Mouse (Mus musculus): Measurements from ENCODE around the gene BC053393. TPM values are rescaled to one million over a fixed set of nuclear protein-coding genes. Genes with fewer than 3 reads are reported as not detected.
"Not testable (repeated sequence)": the region's sequence is repeated elsewhere in the genome, so short reads cannot be mapped to it uniquely, and the experiment has no call there.

The BC053393 gene
- polyA plus RNA-seq, 1 experiment from 2014 or later, result not detected

DNA sequence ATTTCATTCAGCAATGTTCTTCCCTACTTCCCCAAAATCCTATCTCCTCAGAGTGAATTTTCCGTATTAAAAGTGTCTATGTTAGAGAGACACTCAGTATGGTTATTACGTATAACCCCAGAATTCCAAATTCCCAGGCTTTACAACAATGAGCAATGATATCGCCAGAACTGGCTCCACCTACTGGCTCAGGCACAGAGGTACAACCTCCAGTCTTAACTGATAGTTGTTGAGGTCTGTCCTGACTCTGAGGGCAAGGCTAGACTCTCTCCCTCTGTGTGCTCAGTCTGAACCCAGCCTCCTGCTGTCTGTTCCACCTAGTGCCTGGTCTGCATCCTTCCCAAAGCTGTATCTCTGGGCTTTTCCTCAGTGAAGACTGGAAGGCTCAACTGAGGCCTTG is 60.3 kb downstream of the BC053393 start:
- H3K4me1 ChIP-seq (replicated peaks; ENCODE audit: control insufficient read depth, insufficient read depth, low read length), result no peaks in the 10 kb centered on the region
- H3K4me2 ChIP-seq (replicated peaks), result no peak overlapping the region
- H3K27ac ChIP-seq, result no peak overlapping the region
- ATAC-seq (ENCODE audit: low FRiP score), result peak; percentile 57; the same call in 1 of the 2 replicates
- no peaks in the 10 kb centered on the region for H3K27me3 ChIP-seq (ENCODE audit: control insufficient read depth, insufficient read depth, low read length)
- peak; percentile 64 for DNase-seq (ENCODE audit: low spot score)
- H3K4me3 ChIP-seq (replicated peaks; ENCODE audit: low read length), result no peak overlapping the region
- no peaks in the 10 kb centered on the region for H3K36me3 ChIP-seq (replicated peaks; ENCODE audit: control insufficient read depth, insufficient read depth)
- H3K9me3 ChIP-seq (ENCODE audit: control insufficient read depth, low read length), result no peaks in the 10 kb centered on the region
- no peak overlapping the region for H3K9ac ChIP-seq
- WGBS, result 34% methylated on average over 3 of the region's 3 CpGs

DNA sequence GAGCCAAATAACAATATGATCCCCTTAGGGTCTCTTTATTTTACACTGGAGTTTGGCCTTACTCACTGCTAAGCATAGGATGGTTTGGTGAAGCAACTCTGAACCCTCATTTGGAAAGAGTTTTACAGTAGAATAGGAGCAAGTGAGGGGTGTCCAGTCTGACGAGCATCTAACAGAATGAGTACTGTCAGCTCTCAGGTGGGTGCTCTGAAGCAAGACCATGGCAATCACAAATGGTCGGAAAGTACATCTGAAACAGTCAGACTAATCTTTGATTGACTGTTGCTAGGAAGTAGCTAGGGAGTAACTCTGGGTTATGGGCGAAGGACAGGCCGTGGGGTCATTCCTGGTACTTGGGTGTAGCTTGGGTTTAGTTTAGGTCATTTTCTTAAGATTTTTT is 64.2 kb downstream of the BC053393 start:
- H3K27me3 ChIP-seq (ENCODE audit: control insufficient read depth, insufficient read depth, low read length); H3K9ac ChIP-seq; H3K36me3 ChIP-seq (replicated peaks; ENCODE audit: control insufficient read depth, insufficient read depth); H3K4me2 ChIP-seq (replicated peaks); H3K9me3 ChIP-seq (ENCODE audit: control insufficient read depth, low read length); ATAC-seq (ENCODE audit: low FRiP score); DNase-seq (ENCODE audit: low spot score); H3K4me1 ChIP-seq (replicated peaks; ENCODE audit: control insufficient read depth, insufficient read depth, low read length); H3K27ac ChIP-seq; H3K4me3 ChIP-seq (replicated peaks; ENCODE audit: low read length): not testable (repeated sequence)
- WGBS, result 90% methylated on average over 4 of the region's 4 CpGs

DNA sequence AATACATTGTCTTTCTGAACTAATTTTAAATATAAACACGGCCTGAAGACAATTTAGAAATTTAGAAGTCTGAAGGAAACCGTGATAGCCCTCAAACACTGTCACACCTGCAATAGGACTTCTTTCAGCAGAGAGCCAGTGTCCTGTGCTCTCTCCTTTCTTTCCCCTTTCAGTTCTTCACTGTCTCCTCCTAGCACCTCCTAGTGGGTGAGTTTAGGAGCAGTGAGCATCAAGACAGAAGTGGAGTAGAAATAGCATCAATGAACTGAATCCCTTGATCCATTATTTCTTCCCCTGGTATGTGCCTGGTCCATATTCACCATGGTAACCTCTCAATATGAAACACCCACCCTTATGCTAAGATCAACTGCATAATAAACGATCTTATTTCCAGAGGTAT is 65.2 kb downstream of the BC053393 start:
- Histone ChIP-seq H3K27me3 (ENCODE audit: control insufficient read depth, insufficient read depth, low read length) (no peaks in the 10 kb centered on the region), H3K4me1 (replicated peaks; ENCODE audit: control insufficient read depth, insufficient read depth, low read length) (no peaks in the 10 kb centered on the region), H3K9ac (no peak overlapping the region), H3K27ac (no peak overlapping the region), H3K4me3 (replicated peaks; ENCODE audit: low read length) (no peak overlapping the region), H3K9me3 (ENCODE audit: control insufficient read depth, low read length) (no peaks in the 10 kb centered on the region), H3K4me2 (replicated peaks) (no peak overlapping the region), H3K36me3 (replicated peaks; ENCODE audit: control insufficient read depth, insufficient read depth) (no peaks in the 10 kb centered on the region)
- ATAC-seq (ENCODE audit: low FRiP score), result no peak
- DNase-seq (ENCODE audit: low spot score), result no peak
- 84% methylated on average over 3 of the region's 3 CpGs for WGBS

Other genes starting within 250 kb of the BC053393 start
- gene Itk, start 182.0 kb upstream of the BC053393 start, polyA plus RNA-seq (2014; fragmentation: Nextera tagmentation; extraction: Ambion mirVana), result 0.05 TPM in 1 of 2 replicates, not detected in the other
- gene Fam71b, start 175.0 kb upstream of the BC053393 start, polyA plus RNA-seq (2014; fragmentation: Nextera tagmentation; extraction: Ambion mirVana), result not detected in 2 replicates
- gene Med7, start 134.6 kb upstream of the BC053393 start, polyA plus RNA-seq (2014; fragmentation: Nextera tagmentation; extraction: Ambion mirVana), result 67.2 and 74.2 TPM in 2 replicates
- 0.14 and 0.23 TPM in 2 replicates for gene Havcr2, start 116.6 kb upstream of the BC053393 start, polyA plus RNA-seq (2014; fragmentation: Nextera tagmentation; extraction: Ambion mirVana)
- gene Gm12169, start 47.3 kb upstream of the BC053393 start, polyA plus RNA-seq (2014; fragmentation: Nextera tagmentation; extraction: Ambion mirVana), result not detected in 2 replicates
- not detected in 2 replicates for gene Dppa1, start 57.7 kb downstream of the BC053393 start, polyA plus RNA-seq (2014; fragmentation: Nextera tagmentation; extraction: Ambion mirVana)
- gene Timd2, start 135.5 kb downstream of the BC053393 start, polyA plus RNA-seq (2014; fragmentation: Nextera tagmentation; extraction: Ambion mirVana), result not detected in 2 replicates
- gene Havcr1, start 163.5 kb downstream of the BC053393 start, polyA plus RNA-seq (2014; fragmentation: Nextera tagmentation; extraction: Ambion mirVana), result not detected in 2 replicates
- gene Timd4, start 239.3 kb downstream of the BC053393 start, polyA plus RNA-seq (2014; fragmentation: Nextera tagmentation; extraction: Ambion mirVana), result 0.28 TPM in 1 of 2 replicates, not detected in the other